Mouse (Mus musculus): ENCODE data around the gene Tstd2. TPM values are rescaled to one million over a fixed set of nuclear protein-coding genes. Genes with fewer than 3 reads are reported as not detected.
A peak's percentile ranks its signal among the peaks of the same experiment; 100 is the strongest.

Tstd2 gene
- polyA plus RNA-seq, 1 experiment from 2014 or later = 25.3 TPM

GRCm38 (mm10) chr4:46064961-46065360 lies 73.5 kb downstream of the Tstd2 start:
- Histone ChIP-seq H3K27me3 (ENCODE audit: control insufficient read depth, insufficient read depth, low read length) (no peaks in the 10 kb centered on the region), H3K9ac (ENCODE audit: low read length) (no peak overlapping the region), H3K9me3 (replicated peaks; ENCODE audit: control insufficient read depth, low read length) (no peaks in the 10 kb centered on the region), H3K27ac (ENCODE audit: low read length) (peak overlapping the region; percentile 92), H3K4me3 (ENCODE audit: low read length) (no peak overlapping the region), H3K36me3 (ENCODE audit: control insufficient read depth, insufficient read depth) (peaks cover 14% of the 10 kb centered on the region), H3K4me1 (ENCODE audit: control insufficient read depth, insufficient read depth, low read length) (peaks cover 59% of the 10 kb centered on the region), H3K4me2 (ENCODE audit: low read depth, low read length) (no peak overlapping the region; the same call in 1 of the 2 replicates)
- peak; percentile 67; the same call in 1 of the 2 replicates for ATAC-seq (replicated peaks; ENCODE audit: extremely low read depth, insufficient read depth, low FRiP score)
- WGBS = 40% methylated on average over 3 of the region's 3 CpGs

Other genes starting within 250 kb of the Tstd2 start
- gene Ccdc180, start 248.4 kb downstream of the Tstd2 start, polyA plus RNA-seq (2015; fragmentation: Nextera tagmentation; extraction: Ambion mirVana) = 0.18 and 0.56 TPM in 2 replicates
- gene Tdrd7, start 173.4 kb downstream of the Tstd2 start, polyA plus RNA-seq (2015; fragmentation: Nextera tagmentation; extraction: Ambion mirVana) = 17.7 and 18.5 TPM in 2 replicates
- gene Tmod1, start 99.8 kb downstream of the Tstd2 start, polyA plus RNA-seq (2015; fragmentation: Nextera tagmentation; extraction: Ambion mirVana) = 202 and 217 TPM in 2 replicates
- 44.8 and 48.3 TPM in 2 replicates for gene Ncbp1, start 81 bp downstream of the Tstd2 start, polyA plus RNA-seq (2015; fragmentation: Nextera tagmentation; extraction: Ambion mirVana)
- gene Xpa, start 57.6 kb upstream of the Tstd2 start, polyA plus RNA-seq (2015; fragmentation: Nextera tagmentation; extraction: Ambion mirVana) = 14.5 and 15.2 TPM in 2 replicates
- gene Foxe1, start 204.9 kb upstream of the Tstd2 start, polyA plus RNA-seq (2015; fragmentation: Nextera tagmentation; extraction: Ambion mirVana) = not detected in 2 replicates